Mouse (Mus musculus) testis, adult 2 months (tissue): Measurements from ENCODE around the gene Hmcn1.

ENCODE experiments used
- CTCF ChIP-seq: fragments of 200-500 bp; IDR thresholded peaks from 2 replicates; pipeline ENCODE4 v1.5.1; 2012; ENCODE audit warnings: low read depth, mild to moderate bottlenecking, inconsistent platforms, low read length, moderate library complexity; ENCODE audit not compliant: control insufficient read depth, insufficient read depth, insufficient replicate concordance
- POLR2A ChIP-seq: fragments of 200-500 bp; IDR thresholded peaks from 2 replicates; pipeline ENCODE4 v1.6.1; 2012; ENCODE audit warnings: low read depth, mild to moderate bottlenecking, inconsistent platforms, low read length, moderate library complexity; ENCODE audit not compliant: control insufficient read depth

- TF ChIP-seq CTCF, result no peak
- no peak for TF ChIP-seq POLR2A
Measured at GRCm38 (mm10) chr1:150631856-150632171, 361.4 kb downstream of the Hmcn1 start.
